16 mouse cellular contexts compared by ENCODE assay signal in genomic region chr17:37072730-37073276, GRCm38 (mm10). TPM values are rescaled to one million over a fixed set of nuclear protein-coding genes. Genes with fewer than 3 reads are reported as not detected.
DNase-seq lines count a peak whose midpoint lies in the region; ATAC-seq lines count a peak whose summit lies in the region.
"Had no signal": no experiment of that assay in that cellular context is flagged by ENCODE, and none has a peak within 500 bp of the region (broad histone marks: within the 10 kb centered on the region; RNA-seq: fewer than 3 reads in every experiment).

No protein-coding gene starts in this region.

- H3K4me2 ChIP-seq in intestine, embryonic 14.5 days (ENCODE audit: low read length) = no peak overlapping the region
- H3K4me2 ChIP-seq in intestine, embryonic 15.5 days (replicated peaks) = no peak overlapping the region
- no peak overlapping the region for H3K4me2 ChIP-seq in midbrain, embryonic 13.5 days (replicated peaks)
- H3K4me2 ChIP-seq in liver, embryonic 11.5 days = no peak overlapping the region
- H3K4me2 ChIP-seq: liver, embryonic 13.5 days had no signal

- H3K27ac ChIP-seq in intestine, embryonic 14.5 days (ENCODE audit: low read depth) = no peak overlapping the region
- H3K27ac ChIP-seq in intestine, embryonic 15.5 days = no peak overlapping the region
- H3K27ac ChIP-seq in midbrain, embryonic 13.5 days = peak overlapping the region; percentile 60
- no peak overlapping the region for H3K27ac ChIP-seq in liver, embryonic 11.5 days (ENCODE audit: low read depth, low read length)
- H3K27ac ChIP-seq: liver, embryonic 13.5 days had no signal

- H3K9ac ChIP-seq in intestine, embryonic 14.5 days (ENCODE audit: low read length) = no peak overlapping the region
- H3K9ac ChIP-seq in intestine, embryonic 15.5 days = no peak overlapping the region
- no peak overlapping the region for H3K9ac ChIP-seq in midbrain, embryonic 13.5 days (replicated peaks)
- no peak overlapping the region for H3K9ac ChIP-seq in liver, embryonic 11.5 days (ENCODE audit: low read depth, low read length)
- H3K9ac ChIP-seq: liver, embryonic 13.5 days had no signal

- 68% methylated on average over 11 of the region's 11 CpGs for WGBS in intestine, embryonic 14.5 days
- WGBS in intestine, embryonic 15.5 days = 68% methylated on average over 11 of the region's 11 CpGs
- 24% methylated on average over 11 of the region's 11 CpGs for WGBS in midbrain, embryonic 13.5 days
- WGBS in liver, embryonic 11.5 days = 69% methylated on average over 11 of the region's 11 CpGs

- ATAC-seq in intestine, embryonic 14.5 days (replicated peaks; ENCODE audit: low FRiP score, low TSS enrichment, low read depth) = no peak
- no peak for ATAC-seq in intestine, embryonic 15.5 days
- ATAC-seq in midbrain, embryonic 13.5 days = peak; percentile 37; the same call in 1 of the 2 replicates
- no peak for ATAC-seq in liver, embryonic 11.5 days (replicated peaks; ENCODE audit: low FRiP score)

- intact Hi-C loops in gastrocnemius, postnatal 36 days (cut with DNase I) = no loop called here

- no peak overlapping the region for H3K4me3 ChIP-seq in intestine, embryonic 14.5 days (ENCODE audit: low read depth, low read length)
- H3K4me3 ChIP-seq in intestine, embryonic 15.5 days (replicated peaks) = no peak overlapping the region
- H3K4me3 ChIP-seq in midbrain, embryonic 13.5 days (replicated peaks) = no peak overlapping the region
- H3K4me3 ChIP-seq in liver, embryonic 11.5 days (ENCODE audit: low read depth, low read length) = no peak overlapping the region
- H3K4me3 ChIP-seq: liver, embryonic 13.5 days had no signal

- no peaks in the 10 kb centered on the region for H3K4me1 ChIP-seq in intestine, embryonic 14.5 days (replicated peaks; ENCODE audit: control insufficient read depth, insufficient read depth, low read length)
- no peaks in the 10 kb centered on the region for H3K4me1 ChIP-seq in intestine, embryonic 15.5 days (replicated peaks)
- H3K4me1 ChIP-seq in midbrain, embryonic 13.5 days (replicated peaks) = peaks cover 16% of the 10 kb centered on the region
- no peaks in the 10 kb centered on the region for H3K4me1 ChIP-seq in liver, embryonic 11.5 days (replicated peaks; ENCODE audit: control insufficient read depth, insufficient read depth, low read length)
- H3K4me1 ChIP-seq: liver, embryonic 13.5 days had no signal

- peaks cover 81% of the 10 kb centered on the region for H3K36me3 ChIP-seq in intestine, embryonic 14.5 days (ENCODE audit: control insufficient read depth, insufficient read depth, low read length)
- H3K36me3 ChIP-seq in intestine, embryonic 15.5 days = peaks cover 17% of the 10 kb centered on the region; the same call in 1 of the 2 replicates
- peaks cover 90% of the 10 kb centered on the region for H3K36me3 ChIP-seq in midbrain, embryonic 13.5 days
- H3K36me3 ChIP-seq in liver, embryonic 11.5 days (ENCODE audit: control insufficient read depth, insufficient read depth, low read length) = peaks cover 4% of the 10 kb centered on the region; the same call in 1 of the 2 replicates
- H3K36me3 ChIP-seq: liver, embryonic 13.5 days had no signal

- no peaks in the 10 kb centered on the region for H3K27me3 ChIP-seq in intestine, embryonic 14.5 days (replicated peaks; ENCODE audit: control insufficient read depth, insufficient read depth, low read length)
- H3K27me3 ChIP-seq in intestine, embryonic 15.5 days (replicated peaks) = no peaks in the 10 kb centered on the region
- H3K27me3 ChIP-seq in midbrain, embryonic 13.5 days = 0 out of 2 replicates have a peak, but pooled peaks cover 4% of the 10 kb centered on the region
- no peaks in the 10 kb centered on the region for H3K27me3 ChIP-seq in liver, embryonic 11.5 days (replicated peaks; ENCODE audit: control insufficient read depth, insufficient read depth, low read length)
- H3K27me3 ChIP-seq: liver, embryonic 13.5 days had no signal

- no peaks in the 10 kb centered on the region for H3K9me3 ChIP-seq in intestine, embryonic 14.5 days (ENCODE audit: control insufficient read depth, low read length)
- H3K9me3 ChIP-seq in intestine, embryonic 15.5 days = no peaks in the 10 kb centered on the region
- H3K9me3 ChIP-seq in midbrain, embryonic 13.5 days = no peaks in the 10 kb centered on the region
- no peaks in the 10 kb centered on the region for H3K9me3 ChIP-seq in liver, embryonic 11.5 days (ENCODE audit: control insufficient read depth, low read length)
- H3K9me3 ChIP-seq: liver, embryonic 13.5 days had no signal

- peak; percentile 9 for DNase-seq in intestine, embryonic 14.5 days (ENCODE audit: low spot score)
- DNase-seq in ZHBTc4 (ENCODE audit: low read depth, low spot score) = peak; percentile 63
- peak; percentile 14 to 25 for DNase-seq in frontal cortex, postnatal 10 days (ENCODE audit: low spot score in 2 of 2)
- no peak for DNase-seq in gastrocnemius, postnatal 36 days
- no peak for DNase-seq in urinary bladder, postnatal 4 days (ENCODE audit: low spot score in 2 of 2)
- DNase-seq in liver, embryonic 11.5 days (ENCODE audit: low spot score) = no peak
- DNase-seq: adrenal gland, adult 2 months; embryo, embryonic 11 days; heart, adult 18-20 months; kidney, postnatal 14 days; liver, embryonic 13.5 days; lung, postnatal 14 days had no signal

RNA-seq across cellular contexts. Expression of gene Olfr90, which starts 15.5 kb away (rescaled TPM):
- 0.07 TPM in 1 of 2 replicates, not detected in the other for polyA plus RNA-seq in intestine, embryonic 14.5 days (2014; fragmentation: Nextera tagmentation; extraction: Ambion mirVana)
- 0.08 TPM in 1 of 2 replicates, not detected in the other for polyA plus RNA-seq in intestine, embryonic 15.5 days (2015; fragmentation: Nextera tagmentation; extraction: Ambion mirVana)
- not detected in 2 replicates for polyA plus RNA-seq in midbrain, embryonic 13.5 days (2015; fragmentation: Nextera tagmentation; extraction: Ambion mirVana)
- total RNA-seq in gastrocnemius, postnatal 36 days (2021) = not detected
- not detected in 2 replicates for polyA plus RNA-seq in liver, embryonic 11.5 days (2014; fragmentation: Nextera tagmentation; extraction: Ambion mirVana)
- total RNA-seq: adrenal gland, adult 2 months; heart, adult 18-20 months; hematopoietic stem cell, adult 5-6 weeks; left cerebral cortex, postnatal 25 days had no signal
- polyA plus RNA-seq: adrenal gland, adult 2 months; liver, embryonic 13.5 days had no signal

RNA-seq across cellular contexts. Expression of gene Olfr91, which starts 25.3 kb away (rescaled TPM):
- not detected in 2 replicates for polyA plus RNA-seq in intestine, embryonic 14.5 days (2014; fragmentation: Nextera tagmentation; extraction: Ambion mirVana)
- not detected in 2 replicates for polyA plus RNA-seq in intestine, embryonic 15.5 days (2015; fragmentation: Nextera tagmentation; extraction: Ambion mirVana)
- polyA plus RNA-seq in midbrain, embryonic 13.5 days (2015; fragmentation: Nextera tagmentation; extraction: Ambion mirVana) = not detected in 2 replicates
- not detected for total RNA-seq in gastrocnemius, postnatal 36 days (2021)
- 0.06 TPM in 1 of 2 replicates, not detected in the other for polyA plus RNA-seq in liver, embryonic 11.5 days (2014; fragmentation: Nextera tagmentation; extraction: Ambion mirVana)
- total RNA-seq: adrenal gland, adult 2 months; heart, adult 18-20 months; hematopoietic stem cell, adult 5-6 weeks; left cerebral cortex, postnatal 25 days had no signal
- polyA plus RNA-seq: adrenal gland, adult 2 months; liver, embryonic 13.5 days had no signal

RNA-seq across cellular contexts. Expression of gene Gabbr1, which starts 27.0 kb away (rescaled TPM):
- polyA plus RNA-seq in intestine, embryonic 14.5 days (2014; fragmentation: Nextera tagmentation; extraction: Ambion mirVana) = 12.6 and 13.7 TPM in 2 replicates
- polyA plus RNA-seq in intestine, embryonic 15.5 days (2015; fragmentation: Nextera tagmentation; extraction: Ambion mirVana) = 6.0 and 7.6 TPM in 2 replicates
- 46.7 and 53.2 TPM in 2 replicates for polyA plus RNA-seq in midbrain, embryonic 13.5 days (2015; fragmentation: Nextera tagmentation; extraction: Ambion mirVana)
- 1 to 10 TPM; 8.0 to 8.1 TPM for total RNA-seq in gastrocnemius, postnatal 36 days (2021)
- 2.9 and 3.9 TPM in 2 replicates for polyA plus RNA-seq in liver, embryonic 11.5 days (2014; fragmentation: Nextera tagmentation; extraction: Ambion mirVana)

RNA-seq across cellular contexts. Expression of gene Olfr92, which starts 47.1 kb away (rescaled TPM):
- not detected in 2 replicates for polyA plus RNA-seq in intestine, embryonic 14.5 days (2014; fragmentation: Nextera tagmentation; extraction: Ambion mirVana)
- not detected in 2 replicates for polyA plus RNA-seq in intestine, embryonic 15.5 days (2015; fragmentation: Nextera tagmentation; extraction: Ambion mirVana)
- polyA plus RNA-seq in midbrain, embryonic 13.5 days (2015; fragmentation: Nextera tagmentation; extraction: Ambion mirVana) = not detected in 2 replicates
- total RNA-seq in gastrocnemius, postnatal 36 days (2021) = not detected
- not detected in 2 replicates for polyA plus RNA-seq in liver, embryonic 11.5 days (2014; fragmentation: Nextera tagmentation; extraction: Ambion mirVana)
- total RNA-seq: adrenal gland, adult 2 months; heart, adult 18-20 months; hematopoietic stem cell, adult 5-6 weeks; left cerebral cortex, postnatal 25 days had no signal
- polyA plus RNA-seq: adrenal gland, adult 2 months; liver, embryonic 13.5 days had no signal

RNA-seq across cellular contexts. Expression of gene Mog, which starts 49.6 kb away (rescaled TPM):
- polyA plus RNA-seq in intestine, embryonic 14.5 days (2014; fragmentation: Nextera tagmentation; extraction: Ambion mirVana) = 0.14 and 0.24 TPM in 2 replicates
- polyA plus RNA-seq in intestine, embryonic 15.5 days (2015; fragmentation: Nextera tagmentation; extraction: Ambion mirVana) = 0.13 and 0.14 TPM in 2 replicates
- polyA plus RNA-seq in midbrain, embryonic 13.5 days (2015; fragmentation: Nextera tagmentation; extraction: Ambion mirVana) = 1.6 TPM in 2 replicates
- not detected for total RNA-seq in gastrocnemius, postnatal 36 days (2021)
- 0.14 TPM in 1 of 2 replicates, not detected in the other for polyA plus RNA-seq in liver, embryonic 11.5 days (2014; fragmentation: Nextera tagmentation; extraction: Ambion mirVana)
- total RNA-seq: adrenal gland, adult 2 months; heart, adult 18-20 months; hematopoietic stem cell, adult 5-6 weeks had no signal
- polyA plus RNA-seq: adrenal gland, adult 2 months; liver, embryonic 13.5 days had no signal

Comparison
In these comparisons a context has a peak if more than half of its experiments do, and no peak if none do; other contexts are left out.
1. DNase-seq: peak in intestine, embryonic 14.5 days (single experiment), ZHBTc4 (single experiment) and frontal cortex, postnatal 10 days (2 of 2); none in gastrocnemius, postnatal 36 days (0 of 2), urinary bladder, postnatal 4 days (0 of 2) and liver, embryonic 11.5 days (single experiment).